Mouse (Mus musculus) ZHBTc4 (cell line): ENCODE data around the gene Krt42.
"Not testable (repeated sequence)": the region's sequence is repeated elsewhere in the genome, so short reads cannot be mapped to it uniquely, and the experiment has no call there.

ENCODE experiments used
- DNase-seq: peaks from one replicate; pipeline ENCODE4 v3.0.0-alpha.2; 2011; ENCODE audit warnings: low read depth, low spot score

The Krt42 gene

DNA sequence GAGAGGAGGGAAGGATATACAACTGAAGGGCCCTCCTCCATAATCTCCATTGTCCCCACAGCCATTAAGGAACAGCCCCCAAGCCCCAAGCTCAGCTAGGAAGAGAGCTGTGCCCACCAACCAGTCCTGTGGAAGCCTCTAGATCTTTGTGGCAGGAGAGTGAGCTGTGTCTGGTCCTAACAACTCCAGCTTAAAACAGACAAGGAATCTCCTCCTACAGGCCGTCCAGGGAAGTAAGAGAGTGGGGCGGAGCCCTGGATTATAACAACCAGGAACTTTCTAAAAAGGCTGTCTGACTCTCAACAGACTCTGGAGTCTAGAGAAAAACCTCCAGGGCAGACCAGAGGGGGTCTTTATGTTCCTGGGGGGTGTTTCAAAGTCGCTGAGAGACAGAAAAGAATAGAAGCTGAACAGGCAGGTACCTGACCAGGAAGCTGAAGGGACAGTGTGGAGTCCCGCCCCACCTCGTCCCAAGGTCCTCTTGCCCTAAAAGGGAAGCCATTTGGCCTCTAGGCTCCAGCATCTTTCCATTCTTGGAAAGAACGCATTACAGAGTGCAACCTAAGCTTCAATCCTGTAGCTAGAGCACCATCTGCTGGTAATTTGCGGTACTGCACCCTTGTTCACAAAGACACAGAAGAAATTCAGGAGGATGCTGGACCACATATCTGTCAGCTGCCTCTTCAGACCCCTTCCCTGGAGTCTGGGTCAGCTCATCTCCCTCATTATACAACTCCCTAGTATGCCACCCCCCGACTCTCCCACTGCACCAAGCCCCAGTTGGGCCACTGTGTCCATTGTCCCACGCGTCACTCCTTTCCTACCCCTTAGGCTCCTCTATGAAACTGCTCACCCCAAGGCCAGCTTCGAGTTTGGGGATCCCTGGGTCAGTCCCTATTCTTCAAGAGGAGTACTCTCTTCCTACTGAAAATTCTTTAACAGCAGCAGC lies 12.2 kb upstream of the Krt42 start:
- DNase-seq = peak; percentile 94

GRCm38 (mm10) chr11:100278759-100279158 lies 9.1 kb upstream of the Krt42 start:
- DNase-seq = peak; percentile 60

DNA sequence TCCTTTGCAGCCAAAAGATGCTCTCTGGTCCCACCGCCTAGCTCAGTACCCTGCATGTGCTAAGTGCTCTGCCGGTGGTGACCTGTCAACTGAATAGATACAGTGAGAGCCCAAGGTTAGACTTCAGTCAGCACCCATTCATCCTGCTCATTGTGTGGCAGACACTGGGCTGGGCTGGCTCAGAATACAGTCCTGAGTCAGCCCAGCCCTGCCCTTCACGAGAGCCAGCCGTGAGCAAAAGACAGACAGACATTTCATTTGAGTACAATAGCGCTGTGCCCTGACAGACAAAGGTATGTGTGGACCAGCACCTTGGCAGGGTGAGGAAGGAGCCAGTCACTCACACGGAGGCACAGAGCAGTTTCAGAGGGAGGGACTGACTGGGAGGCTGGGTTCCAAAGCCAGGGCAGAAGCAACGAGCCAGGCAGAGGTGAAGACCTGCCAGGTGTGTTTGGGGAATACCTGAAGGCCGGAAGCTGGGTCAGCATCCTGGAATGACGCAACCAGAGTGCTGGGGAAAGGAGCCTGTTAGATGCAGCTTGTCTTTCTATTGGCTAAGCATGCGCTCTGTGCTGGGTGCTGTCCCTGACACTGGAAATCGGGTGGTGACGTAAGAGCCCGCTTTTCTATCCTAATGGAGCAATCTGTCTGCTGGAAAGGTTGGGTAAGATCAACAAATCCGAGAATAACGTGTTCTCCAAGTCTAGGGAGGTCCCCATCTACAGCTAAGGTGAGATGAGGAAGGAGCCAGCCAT lies 8.2 kb upstream of the Krt42 start:
- DNase-seq = peak; percentile 86

GRCm38 (mm10) chr11:100275466-100275865 lies 5.8 kb upstream of the Krt42 start:
- peak; percentile 88 for DNase-seq

DNA sequence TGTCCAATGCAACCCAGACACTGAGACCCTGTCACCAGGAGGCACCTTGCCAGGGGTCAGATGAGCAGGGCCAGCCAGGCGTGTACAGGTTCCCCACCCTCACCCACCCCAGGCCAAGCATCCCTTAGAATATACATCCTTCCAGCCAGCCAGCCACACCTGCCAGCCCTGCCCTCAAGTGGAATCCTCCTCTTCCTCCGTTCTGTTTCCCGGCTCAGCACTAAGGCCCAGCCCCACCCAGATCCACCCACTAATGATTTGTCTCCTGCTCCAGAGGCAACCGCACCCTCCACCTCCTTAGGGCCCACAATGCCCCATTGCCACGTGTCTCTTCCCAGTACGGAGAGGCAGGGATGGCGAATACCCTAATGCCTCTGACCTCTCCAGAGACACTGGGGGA lies 5.0 kb upstream of the Krt42 start:
- peak; percentile 92 for DNase-seq

DNA sequence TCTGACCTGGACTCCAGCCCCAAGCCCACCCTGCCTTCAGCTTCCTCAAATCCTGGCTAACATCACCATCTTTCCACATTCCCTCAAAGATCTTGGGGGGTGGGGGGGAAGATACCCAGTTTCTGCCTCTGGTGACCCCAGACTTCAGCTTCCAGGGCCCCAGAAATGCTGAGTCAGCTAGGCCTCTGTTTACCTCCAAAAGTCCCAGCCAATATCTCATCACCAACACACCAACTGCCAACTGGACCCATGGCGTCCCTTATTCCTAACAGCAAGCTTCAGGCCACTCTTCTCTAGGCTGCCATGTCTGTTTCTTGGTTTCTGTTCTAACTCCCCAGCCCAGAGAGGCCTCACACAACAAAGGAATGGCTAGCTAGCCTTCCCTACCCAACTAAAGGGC lies 2.2 kb upstream of the Krt42 start:
- no peak for DNase-seq

DNA sequence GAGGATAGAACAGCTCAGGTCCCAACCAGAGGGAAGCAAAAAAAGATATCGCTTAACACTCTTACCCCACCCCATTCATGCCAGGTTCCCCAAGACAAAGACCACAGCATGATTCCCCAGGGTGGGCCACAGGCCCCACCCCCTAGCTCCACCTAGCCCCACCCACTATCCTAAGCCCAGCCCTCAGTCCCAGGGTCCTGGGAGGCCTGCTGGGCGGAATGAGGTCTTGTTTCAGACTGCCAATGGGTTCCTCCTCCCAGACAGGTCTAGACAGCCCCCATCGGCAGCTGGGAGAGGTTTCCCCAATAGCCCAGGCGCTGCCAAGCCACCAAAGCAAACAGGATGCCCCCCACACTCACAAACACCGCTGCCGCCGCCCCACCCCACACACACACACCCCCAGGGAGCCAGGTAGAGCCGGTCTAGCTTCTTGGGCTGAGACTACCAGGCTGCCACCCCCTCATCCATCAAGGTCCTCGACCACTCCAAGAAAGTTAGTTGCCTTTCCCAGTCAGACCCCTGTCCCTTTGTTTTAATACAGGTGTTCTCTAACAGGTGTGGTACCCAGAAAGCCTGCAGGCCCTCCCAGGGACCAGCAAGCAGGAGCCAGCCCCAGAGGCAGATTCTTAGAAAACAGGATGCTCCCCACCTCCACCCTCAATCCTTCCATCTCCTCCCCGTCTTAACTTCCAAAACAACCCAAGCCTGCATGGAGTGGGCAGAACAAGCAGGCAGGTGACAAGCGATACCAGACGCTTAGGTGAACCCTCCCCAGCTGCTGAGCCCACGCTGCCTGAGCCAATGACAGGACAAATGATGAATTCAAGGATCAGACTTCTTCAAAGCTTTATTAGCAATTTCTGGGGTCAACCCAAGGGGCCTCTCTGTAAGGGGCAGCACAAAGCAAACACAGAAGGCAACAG lies 7.4 kb downstream of the Krt42 start:
- peak; percentile 89 for DNase-seq

- DNase-seq = no peak
Measured at GRCm38 (mm10) chr11:100261235-100261605, 8.5 kb downstream of the Krt42 start.

DNA sequence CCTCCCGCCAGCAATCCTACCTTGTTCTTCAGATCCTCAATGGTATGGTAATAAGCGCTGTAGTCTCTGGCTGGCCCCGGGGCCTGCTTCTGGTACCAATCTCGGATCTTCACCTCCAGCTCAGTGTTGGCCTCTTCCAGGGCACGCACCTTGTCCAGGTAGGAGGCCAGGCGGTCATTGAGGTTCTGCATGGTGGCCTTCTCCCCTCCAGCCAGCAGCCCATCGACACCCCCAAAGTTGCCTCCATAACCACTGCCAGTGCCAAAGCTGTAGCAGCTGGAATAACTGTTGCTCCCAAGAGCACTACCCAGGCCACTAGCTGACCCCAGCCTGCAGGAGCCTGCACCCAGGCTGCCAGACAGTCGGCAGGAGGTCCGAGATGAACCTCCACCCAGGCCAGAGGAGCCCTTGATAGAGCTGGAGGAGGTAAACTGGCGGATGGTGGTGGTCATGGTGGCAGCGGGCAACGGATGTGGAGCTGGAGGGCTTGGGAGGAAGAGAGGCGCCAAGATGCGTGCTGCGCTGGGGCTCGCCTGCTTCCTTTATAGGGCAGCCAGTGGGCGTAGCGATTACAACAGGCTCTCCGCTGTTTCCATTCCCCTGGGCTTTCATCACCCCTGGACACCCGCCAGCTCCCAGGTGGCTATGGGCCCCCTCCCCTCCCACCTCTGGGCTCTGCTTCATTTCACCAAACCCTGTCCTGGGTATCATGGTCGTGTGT lies 9.0 kb downstream of the Krt42 start, which contains the start of gene Krt17:
Krt17 (minus strand) TSS at position 516 of the 721 bp plus-strand sequence.
- peak; percentile 23 for DNase-seq

GRCm38 (mm10) chr11:100259079-100259478 lies 10.6 kb downstream of the Krt42 start:
- no peak for DNase-seq

DNA sequence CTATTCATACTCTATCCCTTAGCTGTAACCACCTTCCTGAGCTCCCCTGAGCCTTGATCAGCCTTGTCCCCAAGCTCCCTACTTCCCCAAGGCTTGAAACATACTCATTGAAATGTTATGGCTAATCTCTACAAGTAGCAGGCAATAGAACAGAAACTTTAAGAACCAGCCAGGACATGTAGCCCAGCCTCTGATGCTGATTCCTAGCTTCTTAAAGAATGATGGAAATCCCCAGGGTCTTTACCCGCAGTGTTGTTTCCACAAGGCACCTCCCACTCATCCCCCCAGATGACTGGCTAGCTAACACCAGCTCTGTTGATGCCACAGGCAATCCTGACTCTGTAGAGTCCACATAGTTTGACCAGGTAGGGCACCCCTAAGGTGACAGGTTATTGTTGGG lies 11.7 kb downstream of the Krt42 start:
- DNase-seq = no peak

DNA sequence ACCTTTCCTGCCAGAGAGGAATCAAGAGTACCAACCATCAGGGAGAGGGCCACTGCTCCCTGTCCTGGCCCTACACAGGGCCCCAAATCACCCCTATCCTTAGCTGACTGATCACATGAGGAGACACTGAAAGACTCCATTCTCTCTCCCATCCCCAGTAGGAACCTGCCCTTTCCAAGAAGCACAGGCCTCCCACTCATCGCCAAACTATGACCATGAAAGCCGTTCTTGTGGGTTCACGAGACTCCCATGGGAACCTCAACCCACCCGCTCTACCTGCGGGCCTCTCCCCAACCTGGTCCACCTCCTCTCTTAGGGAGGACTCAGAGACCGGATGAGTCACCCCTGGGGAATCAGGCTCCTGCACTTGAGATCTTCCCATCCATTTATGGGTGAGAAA lies 14.2 kb downstream of the Krt42 start:
- DNase-seq = no peak

GRCm38 (mm10) chr11:100254360-100255090 lies 15.1 kb downstream of the Krt42 start:
- DNase-seq = peak; percentile 71

DNA sequence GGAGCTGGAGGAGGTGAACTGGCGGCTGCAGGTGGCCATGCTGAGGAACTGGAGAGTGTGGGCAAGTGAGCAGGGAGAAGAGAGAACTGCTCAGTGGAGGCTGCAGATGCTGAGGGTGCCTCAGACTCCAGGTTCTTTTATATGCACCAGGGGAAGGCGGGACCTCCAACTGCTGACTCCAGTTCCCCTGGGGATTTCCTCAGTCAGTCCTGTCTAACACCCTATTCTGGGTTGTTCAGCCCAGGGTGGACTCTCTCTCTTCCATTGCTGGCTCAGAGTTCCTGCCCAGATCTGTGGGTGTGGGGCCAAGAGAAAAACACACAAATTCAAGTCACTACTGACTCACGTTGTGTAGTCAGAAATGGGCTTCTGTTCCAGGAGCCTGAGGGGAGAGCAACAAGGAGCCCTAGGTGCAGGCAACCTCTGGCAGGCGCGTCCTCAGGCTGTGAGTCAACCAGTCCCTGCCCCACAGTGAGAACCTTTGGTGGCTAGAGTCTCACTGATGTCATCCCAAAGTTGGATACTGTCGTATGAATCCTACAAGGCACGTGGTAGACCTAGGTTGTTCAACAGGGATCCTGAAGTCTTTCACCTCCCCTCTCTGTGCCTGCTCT lies 20.7 kb downstream of the Krt42 start, which contains the start of gene Krt16:
Krt16 (minus strand) TSS at position 51 of the 614 bp plus-strand sequence.
- no peak for DNase-seq

GRCm38 (mm10) chr11:100246471-100246870 lies 23.2 kb downstream of the Krt42 start:
- not testable (repeated sequence) for DNase-seq

GRCm38 (mm10) chr11:100240272-100240671 lies 29.4 kb downstream of the Krt42 start:
- DNase-seq = not testable (repeated sequence)

- peak; percentile 60 for DNase-seq
Measured at GRCm38 (mm10) chr11:100221741-100222140, 47.9 kb downstream of the Krt42 start.

DNA sequence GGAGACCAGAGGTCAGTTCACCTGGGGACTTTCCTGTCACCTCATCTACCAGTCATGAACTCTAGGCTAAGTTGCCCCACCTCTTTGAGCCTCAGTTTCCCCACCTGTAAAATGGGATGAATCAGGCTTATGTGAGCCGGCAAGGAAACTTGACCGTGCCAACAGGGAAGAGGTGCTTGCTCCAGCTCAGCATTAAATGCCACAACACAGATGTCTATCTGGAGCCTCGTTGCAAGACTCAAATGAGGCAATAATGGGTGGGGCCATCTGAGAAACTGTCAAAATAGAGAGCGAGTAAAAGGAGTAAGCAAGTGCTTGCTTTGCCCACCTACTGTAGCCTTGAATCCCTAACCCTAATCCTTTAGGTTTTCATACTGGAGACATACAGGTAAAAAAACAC lies 50.4 kb downstream of the Krt42 start:
- no peak for DNase-seq
